Mouse (Mus musculus) ES-E14 (cell line): ENCODE data around the gene Iqca. TPM values are rescaled to one million over a fixed set of nuclear protein-coding genes. Genes with fewer than 3 reads are reported as not detected.

Experiments
- DNase-seq: peaks from one replicate; pipeline ENCODE4 v3.0.0-alpha.2; 2013; ENCODE audit warnings: low read depth, low spot score
- H3K27ac ChIP-seq: 2 replicates; pipeline ENCODE4 v1.5.1; 2012; ENCODE audit warnings: low read depth, mild to moderate bottlenecking, low read length, moderate library complexity, mixed read lengths; ENCODE audit not compliant: poor library complexity, insufficient read depth, severe bottlenecking
- H3K36me3 ChIP-seq: 2 replicates; pipeline ENCODE4 v1.6.1; 2012; ENCODE audit warnings: mild to moderate bottlenecking, low read length, moderate library complexity, mixed read lengths; ENCODE audit not compliant: control insufficient read depth, poor library complexity, insufficient read depth, severe bottlenecking
- H3K4me1 ChIP-seq, 2 experiments: fragments of 150-350 bp in 1 of 2; sonication (generic) in 1 of 2; 2 replicates each; pipeline ENCODE4 v1.6.1; 2012; ENCODE audit warnings: low read length in 2 of 2, mild to moderate bottlenecking in 1 of 2, mixed read lengths in 1 of 2; ENCODE audit not compliant: control insufficient read depth in 2 of 2, insufficient read depth in 2 of 2, poor library complexity in 1 of 2
- H3K4me3 ChIP-seq, 2 experiments: fragments of 150-350 bp in 1 of 2; sonication (generic) in 1 of 2; 2 replicates each; pipeline ENCODE4 v1.5.1; 2012; ENCODE audit warnings: low read length in 2 of 2, low read depth in 1 of 2, mild to moderate bottlenecking in 1 of 2, mixed read lengths in 1 of 2; ENCODE audit not compliant: insufficient read depth in 1 of 2, poor library complexity in 1 of 2, severe bottlenecking in 1 of 2
- H3K9ac ChIP-seq: 2 replicates; pipeline ENCODE4 v1.6.1; 2012; ENCODE audit warnings: low read depth, mild to moderate bottlenecking, low read length, mixed read lengths; ENCODE audit not compliant: poor library complexity, insufficient read depth, severe bottlenecking
- H3K9me3 ChIP-seq: fragments of 150-350 bp; sonication (generic); 2 replicates; pipeline ENCODE4 v1.6.1; 2012; ENCODE audit warnings: low read depth, mild to moderate bottlenecking, low read length; ENCODE audit not compliant: control insufficient read depth, insufficient read depth
- CHD2 ChIP-seq: IDR thresholded peaks from 2 replicates; pipeline ENCODE4 v1.6.1; 2014; ENCODE audit warnings: mild to moderate bottlenecking, low read depth, low read length, inconsistent platforms
- HCFC1 ChIP-seq: IDR thresholded peaks from 2 replicates; pipeline ENCODE4 v1.6.1; 2012; ENCODE audit warnings: low read length, inconsistent platforms, borderline replicate concordance; ENCODE audit not compliant: insufficient read depth
- MAFK ChIP-seq: IDR thresholded peaks from 2 replicates; pipeline ENCODE4 v1.6.1; 2014; ENCODE audit warnings: mild to moderate bottlenecking, low read depth, low read length, inconsistent platforms; ENCODE audit not compliant: insufficient read depth
- ZC3H11A ChIP-seq: IDR thresholded peaks from 2 replicates; pipeline ENCODE4 v1.6.1; 2012; ENCODE audit warnings: low read depth, mild to moderate bottlenecking, inconsistent platforms, low read length, borderline replicate concordance
- ZNF384 ChIP-seq: IDR thresholded peaks from 2 replicates; pipeline ENCODE4 v1.6.1; 2012; ENCODE audit warnings: low read depth, low read length, inconsistent platforms
- in situ Hi-C, 2 experiments: fragments of 600-800 bp; cut with MboI; formaldehyde crosslinking; loops; one replicate each; pipeline ENCODE4 v1.15.1; 2025; ENCODE audit warnings: low sequenced_read_pairs in 2 of 2, inconsistent platforms in 1 of 2; ENCODE audit not compliant: unreplicated experiment in 2 of 2
- total RNA-seq: library from RNA; depleted of rRNA; stranded (reverse); fragments of 300-350 nt; gene quantifications from 2 replicates; pipeline ENCODE4 v1.2.3, GENCODE M21; 2012

Gene Iqca
- total RNA-seq, 1 experiment, result 0.27 TPM

GRCm38 (mm10) chr1:90060599-90060998, 92.6 kb downstream of the Iqca start:
- Histone ChIP-seq H3K27ac (no peak overlapping the region), H3K4me3 (no peak overlapping the region), H3K9me3 (no peaks in the 10 kb centered on the region), H3K4me1 (peaks cover 0 to 2% of the 10 kb centered on the region in 2 experiments; a peak in 1 of 4 replicates), H3K36me3 (no peaks in the 10 kb centered on the region), H3K9ac (no peak overlapping the region)
- in situ Hi-C loops, result loop anchor here in 1 of 2 experiments (25.0 kb wide), 1 partner anchor 527 kb away; no protein-coding TSS in a partner anchor
- DNase-seq, result peak; percentile 54
- TF ChIP-seq ZC3H11A (peak; percentile 81; the same call in 1 of the 2 replicates), MAFK (no peak), CHD2 (no peak), ZNF384 (no peak), HCFC1 (no peak)

- peak; percentile 31 for DNase-seq
- Histone ChIP-seq H3K9ac (no peak overlapping the region), H3K36me3 (no peaks in the 10 kb centered on the region), H3K27ac (no peak overlapping the region), H3K4me3 (no peak overlapping the region), H3K4me1 (peaks cover 0 to 2% of the 10 kb centered on the region in 2 experiments; a peak in 1 of 4 replicates), H3K9me3 (no peaks in the 10 kb centered on the region)
- in situ Hi-C loops, result loop anchor here in 1 of 2 experiments (25.0 kb wide), 1 partner anchor 527 kb away; no protein-coding TSS in a partner anchor
- TF ChIP-seq HCFC1, result no peak
- no peak for TF ChIP-seq ZNF384
- no peak for TF ChIP-seq ZC3H11A
- TF ChIP-seq CHD2, result no peak
- no peak for TF ChIP-seq MAFK
Observed at GRCm38 (mm10) chr1:90060054-90060453, 93.1 kb downstream of the Iqca start.

GRCm38 (mm10) chr1:90054991-90055390, 98.2 kb downstream of the Iqca start:
- Histone ChIP-seq H3K9me3 (no peaks in the 10 kb centered on the region), H3K27ac (no peak overlapping the region), H3K36me3 (no peaks in the 10 kb centered on the region), H3K4me3 (no peak overlapping the region), H3K4me1 (no peaks in the 10 kb centered on the region; a peak in 1 of 4 replicates), H3K9ac (no peak overlapping the region)
- DNase-seq, result no peak
- TF ChIP-seq HCFC1 (no peak), MAFK (no peak), ZNF384 (no peak), ZC3H11A (no peak), CHD2 (no peak)
- in situ Hi-C loops, result loop anchor here (10.0 to 25.0 kb wide), 2 partner anchors 532 to 540 kb away; no protein-coding TSS in a partner anchor

DNA sequence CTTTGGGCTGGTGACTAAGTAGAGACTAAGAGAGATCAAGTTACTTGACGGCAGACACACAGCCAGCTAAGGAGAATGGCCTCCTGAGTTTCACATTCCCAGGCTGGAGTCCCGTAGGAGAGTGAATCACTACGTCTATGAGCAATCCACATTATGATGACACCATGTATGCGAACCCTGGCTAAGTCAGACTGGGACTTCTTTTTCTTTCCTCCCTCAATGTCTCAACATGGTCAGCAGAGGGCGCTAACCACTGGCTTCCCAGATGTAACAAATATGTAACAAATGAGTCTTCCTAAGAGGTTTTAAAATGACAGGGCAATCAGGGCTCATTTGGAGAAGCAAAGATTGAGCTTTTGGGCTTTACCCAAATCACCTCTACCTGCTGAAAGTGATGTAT, 101.9 kb downstream of the Iqca start:
- peak; percentile 59 for DNase-seq
- Histone ChIP-seq H3K4me3 (no peak overlapping the region), H3K9me3 (no peaks in the 10 kb centered on the region), H3K9ac (no peak overlapping the region), H3K36me3 (no peaks in the 10 kb centered on the region), H3K4me1 (no peaks in the 10 kb centered on the region), H3K27ac (no peak overlapping the region)
- in situ Hi-C loops, result loop anchor here (10.0 to 25.0 kb wide), 2 partner anchors 536 to 543 kb away; no protein-coding TSS in a partner anchor
- TF ChIP-seq ZC3H11A (peak; percentile 80), HCFC1 (no peak), CHD2 (no peak), MAFK (no peak), ZNF384 (no peak)
